Mouse (Mus musculus) kidney, postnatal 0 days (tissue): Measurements from ENCODE around the gene 4933411K16Rik. TPM values are rescaled to one million over a fixed set of nuclear protein-coding genes. Genes with fewer than 3 reads are reported as not detected.

Experiments used
- ATAC-seq: fragments of 200-750 bp; cut with Nextera tagmentation; replicated peaks from 2 replicates; pipeline ENCODE4 v1.8.0; 2017; ENCODE audit warnings: low read depth, moderate number of reproducible peaks, moderate TSS enrichment, moderate library complexity; ENCODE audit not compliant: low FRiP score
- DNase-seq: peaks from one replicate; pipeline ENCODE4 v3.0.0-alpha.2; 2016; ENCODE audit warnings: low spot score
- H3K27ac ChIP-seq: fragments of 300-500 bp; sonication (generic); 2 replicates; pipeline ENCODE4 v1.5.1; 2014; ENCODE audit warnings: mild to moderate bottlenecking
- H3K27me3 ChIP-seq: fragments of 300-500 bp; sonication (generic); 2 replicates; pipeline ENCODE4 v1.6.1; 2014; ENCODE audit warnings: low read length, mixed read lengths; ENCODE audit not compliant: insufficient read depth
- H3K36me3 ChIP-seq: fragments of 300-500 bp; sonication (generic); 2 replicates; pipeline ENCODE4 v1.6.1; 2014; ENCODE audit warnings: low read length, mixed read lengths; ENCODE audit not compliant: insufficient read depth
- H3K4me1 ChIP-seq: fragments of 300-500 bp; sonication (generic); replicated peaks from 2 replicates; pipeline ENCODE4 v1.6.1; 2014; ENCODE audit warnings: antibody characterized with exemption, low read length, mixed read lengths; ENCODE audit not compliant: insufficient read depth
- H3K4me2 ChIP-seq: fragments of 300-500 bp; sonication (generic); 2 replicates; pipeline ENCODE4 v1.6.1; 2014; ENCODE audit warnings: mild to moderate bottlenecking, low read length, moderate library complexity, mixed read lengths
- H3K4me3 ChIP-seq: fragments of 300-500 bp; sonication (generic); replicated peaks from 2 replicates; pipeline ENCODE4 v1.5.1; 2014; ENCODE audit warnings: low read depth, low read length
- H3K9ac ChIP-seq: fragments of 300-500 bp; sonication (generic); 2 replicates; pipeline ENCODE4 v1.6.1; 2014; ENCODE audit warnings: low read depth, low read length
- H3K9me3 ChIP-seq: fragments of 300-500 bp; sonication (generic); replicated peaks from 2 replicates; pipeline ENCODE4 v1.6.1; 2016; ENCODE audit warnings: low read length, inconsistent platforms, mixed read lengths
- CTCF ChIP-seq: IDR thresholded peaks from 2 replicates; pipeline ENCODE4 v1.5.1; 2016; ENCODE audit warnings: antibody characterized with exemption, low read depth, mild to moderate bottlenecking, moderate library complexity
- WGBS: fragments of 180-500 bp; shearing (Covaris S2); extraction: QIAGEN DNeasy Blood & Tissue Kit; methylation state at CpG from one replicate; pipeline ENCODE4 v1.1.7; 2014; 5-methylcytosine and 5-hydroxymethylcytosine counted together
- polyA plus RNA-seq: library from polyadenylated mRNA; unstranded; fragments of >200 nt; fragmentation: Nextera tagmentation; extraction: Ambion mirVana; gene quantifications from 2 replicates; pipeline ENCODE4 v1.2.1, GENCODE M21; 2015

4933411K16Rik gene
- polyA plus RNA-seq, 1 experiment from 2014 or later = 0.34 TPM

DNA sequence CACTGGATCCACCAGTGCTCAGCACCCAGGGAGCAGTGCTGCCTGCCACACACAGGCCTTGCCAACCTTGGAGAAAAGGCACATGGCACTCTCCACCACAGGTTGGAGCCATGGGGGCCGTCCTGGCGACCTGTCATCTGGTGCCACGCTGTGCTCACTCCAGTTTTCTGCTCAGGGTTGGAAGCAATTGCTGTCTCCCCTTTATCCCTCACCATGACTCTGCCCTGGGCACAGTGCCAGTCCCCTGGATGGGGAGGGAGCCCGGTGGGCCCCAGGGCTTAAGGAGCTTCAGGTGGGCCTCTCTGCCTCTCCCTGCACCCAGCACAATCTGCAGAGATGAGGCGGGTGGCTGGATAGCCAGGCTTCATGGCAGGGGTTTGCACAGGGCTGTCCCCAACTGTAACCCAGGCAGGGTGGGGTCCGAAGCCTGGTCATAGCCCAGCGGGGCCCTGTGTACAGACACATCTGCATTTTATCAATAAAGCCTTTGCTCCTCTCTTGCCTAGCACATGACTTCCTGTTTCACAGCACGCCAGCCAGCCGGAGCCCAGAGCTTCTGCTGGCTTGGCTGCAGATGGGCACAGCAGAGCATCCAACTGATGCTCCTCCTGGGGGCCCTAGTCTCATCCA, 17.8 kb upstream of the 4933411K16Rik start:
- Histone ChIP-seq H3K27me3 (no peaks in the 10 kb centered on the region), H3K36me3 (peaks cover 23% of the 10 kb centered on the region), H3K4me1 (no peaks in the 10 kb centered on the region), H3K9ac (no peak overlapping the region), H3K9me3 (no peaks in the 10 kb centered on the region), H3K27ac (no peak overlapping the region), H3K4me2 (no peak overlapping the region), H3K4me3 (no peak overlapping the region)
- TF ChIP-seq CTCF = no peak
- ATAC-seq = 0 out of 2 replicates have a peak, but pooled peaks have one; percentile 12
- DNase-seq = no peak
- 80% methylated on average over 9 of the region's 9 CpGs for WGBS

DNA sequence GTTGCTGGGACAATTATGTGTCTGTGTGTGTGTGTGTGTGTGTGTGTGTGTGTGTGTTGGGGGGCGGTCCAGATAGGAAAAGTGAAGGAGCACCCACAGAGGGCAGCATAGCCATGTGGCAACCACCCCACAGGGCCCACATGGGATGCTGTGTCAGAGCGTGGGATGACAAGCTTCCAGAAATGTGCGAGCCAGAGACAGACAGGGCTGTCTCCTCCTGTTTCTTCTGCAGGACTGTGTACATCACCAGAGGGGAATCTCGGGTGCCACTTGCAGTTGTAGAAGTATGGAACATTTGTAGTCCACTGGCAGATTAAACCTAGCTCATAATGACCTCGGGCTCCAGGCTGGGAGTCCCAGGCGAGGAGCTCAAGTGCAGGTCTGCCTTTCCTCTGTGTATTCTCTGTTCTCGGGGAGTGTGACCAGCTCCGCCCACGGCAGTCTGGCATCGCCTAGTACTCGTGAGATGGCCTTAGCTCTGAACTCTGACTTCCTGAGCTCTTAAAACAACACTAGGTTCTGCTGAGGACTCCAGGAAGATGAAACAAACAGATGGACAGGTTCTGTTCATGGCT, 17.1 kb upstream of the 4933411K16Rik start:
- ATAC-seq = no peak
- no peak for TF ChIP-seq CTCF
- H3K4me2 ChIP-seq = no peak overlapping the region
- no peaks in the 10 kb centered on the region for H3K9me3 ChIP-seq
- H3K9ac ChIP-seq = no peak overlapping the region
- WGBS = 49% methylated on average over 11 of the region's 11 CpGs
- no peak overlapping the region for H3K27ac ChIP-seq
- no peaks in the 10 kb centered on the region for H3K27me3 ChIP-seq
- no peak overlapping the region for H3K4me3 ChIP-seq
- H3K4me1 ChIP-seq = no peaks in the 10 kb centered on the region
- peaks cover 23% of the 10 kb centered on the region for H3K36me3 ChIP-seq
- DNase-seq = no peak

DNA sequence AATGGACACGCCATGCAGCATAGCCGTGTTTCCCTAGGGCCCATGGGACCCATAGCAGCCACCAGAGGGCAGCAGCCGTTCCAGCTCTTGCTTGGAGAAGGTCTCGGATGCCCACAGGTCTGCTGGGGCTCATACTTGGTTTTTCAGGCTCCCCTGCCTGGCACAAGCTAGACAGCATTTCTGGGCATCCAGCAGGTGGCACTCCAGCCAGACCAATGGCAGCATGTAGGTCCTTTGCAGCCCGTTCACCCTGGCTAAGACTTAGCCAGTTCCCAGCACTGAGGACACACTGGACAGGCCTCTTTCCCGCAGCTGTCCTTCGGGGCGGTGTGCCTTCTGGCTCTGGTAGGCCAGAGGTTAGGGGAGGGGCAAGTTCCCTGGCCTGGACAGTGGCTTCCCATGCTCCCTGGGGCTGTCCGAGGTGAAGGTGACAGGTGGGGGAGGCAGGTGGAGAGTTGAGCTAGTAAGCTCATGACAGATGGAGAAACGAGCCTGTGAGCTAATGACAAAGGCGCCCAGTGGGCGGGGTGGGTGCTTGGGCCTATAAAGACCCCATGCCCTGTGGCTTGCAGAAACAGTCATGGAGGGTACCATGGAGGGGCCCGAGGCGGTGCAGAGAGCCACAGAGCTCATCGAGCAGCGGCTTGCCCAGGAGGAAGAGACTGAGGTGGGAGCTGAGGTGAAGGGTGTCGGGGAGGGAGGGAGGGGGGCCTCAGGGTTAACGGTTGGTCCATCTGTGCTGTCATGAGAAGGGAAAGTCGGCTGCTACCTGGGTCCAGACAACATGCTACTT, 16.4 kb upstream of the 4933411K16Rik start, which contains the start of gene Ankrd2:
Ankrd2 (plus strand) TSS at position 545 of the 793 bp plus-strand sequence.
- Histone ChIP-seq H3K27ac (no peak within 1 kb of the TSS), H3K4me3 (no peak within 1 kb of the TSS), H3K9ac (no peak within 1 kb of the TSS), H3K4me2 (no peak within 1 kb of the TSS), H3K36me3 (peaks cover 23% of the 10 kb centered on the region), H3K27me3 (no peaks in the 10 kb centered on the region), H3K4me1 (no peaks in the 10 kb centered on the region), H3K9me3 (no peaks in the 10 kb centered on the region)
- peak; percentile 91 for ATAC-seq
- DNase-seq = peak; percentile 95
- peak; percentile 99 for TF ChIP-seq CTCF
- WGBS = 65% methylated on average over 19 of the region's 19 CpGs

GRCm38 (mm10) chr19:42036357-42036756, 15.7 kb upstream of the 4933411K16Rik start:
- Histone ChIP-seq H3K9me3 (no peaks in the 10 kb centered on the region), H3K4me3 (no peak overlapping the region), H3K36me3 (peaks cover 23% of the 10 kb centered on the region), H3K9ac (no peak overlapping the region), H3K27me3 (no peaks in the 10 kb centered on the region), H3K27ac (no peak overlapping the region), H3K4me2 (no peak overlapping the region), H3K4me1 (no peaks in the 10 kb centered on the region)
- ATAC-seq (no peak), DNase-seq (no peak)
- WGBS = 84% methylated on average over 3 of the region's 3 CpGs
- no peak for TF ChIP-seq CTCF

DNA sequence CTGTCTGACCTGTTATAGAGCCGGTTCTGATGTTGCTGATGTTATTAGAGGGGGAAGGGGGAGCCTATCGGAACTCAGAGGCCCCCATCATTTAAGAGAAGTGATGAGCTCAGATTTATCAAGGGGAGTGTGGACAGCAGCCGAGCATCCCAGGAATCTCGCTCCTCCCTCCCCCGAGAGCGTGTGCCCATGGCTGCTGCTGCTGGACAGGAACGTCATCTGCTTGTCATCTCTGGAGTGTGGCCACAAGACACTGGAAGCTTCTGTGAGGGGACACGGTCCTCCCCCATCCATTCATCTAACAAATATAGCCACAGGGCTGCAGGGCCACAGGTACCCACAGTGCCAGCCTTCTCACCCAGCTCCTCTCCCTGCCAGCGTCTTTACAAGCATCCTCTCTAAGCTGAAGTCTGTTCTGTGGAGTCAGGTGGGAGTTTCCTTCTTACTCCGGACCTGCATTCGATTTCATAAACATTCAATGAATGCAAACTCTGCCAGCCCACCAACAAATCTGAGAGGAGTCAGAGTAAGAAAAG, 14.8 kb upstream of the 4933411K16Rik start:
- H3K27ac ChIP-seq = no peak overlapping the region
- H3K4me1 ChIP-seq = no peaks in the 10 kb centered on the region
- no peak overlapping the region for H3K9ac ChIP-seq
- H3K36me3 ChIP-seq = peaks cover 18% of the 10 kb centered on the region
- ATAC-seq (no peak), DNase-seq (no peak)
- no peak for TF ChIP-seq CTCF
- no peaks in the 10 kb centered on the region for H3K9me3 ChIP-seq
- H3K27me3 ChIP-seq = no peaks in the 10 kb centered on the region
- no peak overlapping the region for H3K4me3 ChIP-seq
- WGBS = 69% methylated on average over 11 of the region's 11 CpGs
- no peak overlapping the region for H3K4me2 ChIP-seq

GRCm38 (mm10) chr19:42038310-42038709, 13.7 kb upstream of the 4933411K16Rik start:
- Histone ChIP-seq H3K27ac (no peak overlapping the region), H3K4me1 (no peaks in the 10 kb centered on the region), H3K4me2 (no peak overlapping the region), H3K4me3 (no peak overlapping the region), H3K9me3 (no peaks in the 10 kb centered on the region), H3K9ac (no peak overlapping the region), H3K36me3 (peaks cover 14% of the 10 kb centered on the region), H3K27me3 (no peaks in the 10 kb centered on the region)
- DNase-seq = no peak
- no peak for TF ChIP-seq CTCF
- ATAC-seq = no peak
- 87% methylated on average over 12 of the region's 12 CpGs for WGBS
